Mouse (Mus musculus): ENCODE data around the gene Bcat1. TPM values are rescaled to one million over a fixed set of nuclear protein-coding genes. Genes with fewer than 3 reads are reported as not detected.

Gene Bcat1
- total and polyA plus RNA-seq, 3 experiments = 0.37 to 1.0 (median 0.86) TPM

- no peak for TF ChIP-seq EP300 (IDR thresholded peaks at IDR 0.05; ENCODE audit: insufficient read depth, low read depth, low read length)
- TF ChIP-seq POLR2A (IDR thresholded peaks at IDR 0.05; ENCODE audit: insufficient read depth, low read depth, low read length) = no peak
- TF ChIP-seq CTCF (IDR thresholded peaks at IDR 0.05) = no peak
- no peaks in the 10 kb centered on the region for H3K79me2 ChIP-seq (replicated peaks; ENCODE audit: control insufficient read depth, insufficient read depth, low read length)
- DNase-seq = no peak
- no peaks in the 10 kb centered on the region for H3K36me3 ChIP-seq (ENCODE audit: control insufficient read depth, insufficient read depth, low read length)
- H3K4me1 ChIP-seq (ENCODE audit: control insufficient read depth, insufficient read depth, low read length) = no peaks in the 10 kb centered on the region
- no peak overlapping the region for H3K27ac ChIP-seq
- intact Hi-C loops (cut with DNase I) = no loop called here
- H3K4me3 ChIP-seq = no peak overlapping the region
- WGBS = 75% methylated on average over 13 of the region's 13 CpGs
- peaks cover 5% of the 10 kb centered on the region for H3K27me3 ChIP-seq (ENCODE audit: control insufficient read depth, insufficient read depth, low read length)
- no peak overlapping the region for H3K9ac ChIP-seq (ENCODE audit: low read depth, low read length)
These were observed 29.6 kb downstream of the Bcat1 start for GRCm38 (mm10) chr6:145046266-145046890.

- no peak for DNase-seq
- H3K4me3 ChIP-seq = no peak overlapping the region
- no peak overlapping the region for H3K27ac ChIP-seq
- TF ChIP-seq CTCF (IDR thresholded peaks at IDR 0.05) (no peak), EP300 (IDR thresholded peaks at IDR 0.05; ENCODE audit: insufficient read depth, low read depth, low read length) (no peak), POLR2A (IDR thresholded peaks at IDR 0.05; ENCODE audit: insufficient read depth, low read depth, low read length) (no peak)
- intact Hi-C loops (cut with DNase I) = no loop called here
- no peak overlapping the region for H3K9ac ChIP-seq (ENCODE audit: low read depth, low read length)
- H3K4me1 ChIP-seq (ENCODE audit: control insufficient read depth, insufficient read depth, low read length) = no peaks in the 10 kb centered on the region
- no peaks in the 10 kb centered on the region for H3K79me2 ChIP-seq (replicated peaks; ENCODE audit: control insufficient read depth, insufficient read depth, low read length)
- peaks cover 5% of the 10 kb centered on the region for H3K27me3 ChIP-seq (ENCODE audit: control insufficient read depth, insufficient read depth, low read length)
- H3K36me3 ChIP-seq (ENCODE audit: control insufficient read depth, insufficient read depth, low read length) = no peaks in the 10 kb centered on the region
- WGBS = 87% methylated on average over 20 of the region's 20 CpGs
These were observed 30.9 kb downstream of the Bcat1 start for GRCm38 (mm10) chr6:145044916-145045574.

GRCm38 (mm10) chr6:145040732-145041131 is 35.3 kb downstream of the Bcat1 start:
- H3K27ac ChIP-seq = no peak overlapping the region
- DNase-seq = no peak
- H3K27me3 ChIP-seq (ENCODE audit: control insufficient read depth, insufficient read depth, low read length) = no peaks in the 10 kb centered on the region
- no peak overlapping the region for H3K9ac ChIP-seq (ENCODE audit: low read depth, low read length)
- H3K4me1 ChIP-seq (ENCODE audit: control insufficient read depth, insufficient read depth, low read length) = no peaks in the 10 kb centered on the region
- 26% methylated on average over 7 of the region's 7 CpGs for WGBS
- no peak for TF ChIP-seq POLR2A (IDR thresholded peaks at IDR 0.05; ENCODE audit: insufficient read depth, low read depth, low read length)
- no peak for TF ChIP-seq CTCF (IDR thresholded peaks at IDR 0.05)
- no peak for TF ChIP-seq EP300 (IDR thresholded peaks at IDR 0.05; ENCODE audit: insufficient read depth, low read depth, low read length)
- intact Hi-C loops (cut with DNase I) = no loop called here
- H3K79me2 ChIP-seq (replicated peaks; ENCODE audit: control insufficient read depth, insufficient read depth, low read length) = no peaks in the 10 kb centered on the region
- H3K36me3 ChIP-seq (ENCODE audit: control insufficient read depth, insufficient read depth, low read length) = no peaks in the 10 kb centered on the region
- H3K4me3 ChIP-seq = no peak overlapping the region

GRCm38 (mm10) chr6:145037626-145038025 is 38.4 kb downstream of the Bcat1 start:
- Histone ChIP-seq H3K9ac (ENCODE audit: low read depth, low read length) (no peak overlapping the region), H3K36me3 (ENCODE audit: control insufficient read depth, insufficient read depth, low read length) (no peaks in the 10 kb centered on the region), H3K4me3 (no peak overlapping the region), H3K79me2 (replicated peaks; ENCODE audit: control insufficient read depth, insufficient read depth, low read length) (no peaks in the 10 kb centered on the region), H3K27ac (no peak overlapping the region), H3K27me3 (ENCODE audit: control insufficient read depth, insufficient read depth, low read length) (no peaks in the 10 kb centered on the region), H3K4me1 (ENCODE audit: control insufficient read depth, insufficient read depth, low read length) (no peaks in the 10 kb centered on the region)
- TF ChIP-seq POLR2A (IDR thresholded peaks at IDR 0.05; ENCODE audit: insufficient read depth, low read depth, low read length) (no peak), EP300 (IDR thresholded peaks at IDR 0.05; ENCODE audit: insufficient read depth, low read depth, low read length) (no peak), CTCF (IDR thresholded peaks at IDR 0.05) (no peak)
- DNase-seq = no peak
- 60% methylated on average over 1 of the region's 1 CpGs for WGBS
- intact Hi-C loops (cut with DNase I) = no loop called here

- no peaks in the 10 kb centered on the region for H3K4me1 ChIP-seq (ENCODE audit: control insufficient read depth, insufficient read depth, low read length)
- H3K27ac ChIP-seq = no peak overlapping the region
- H3K27me3 ChIP-seq (ENCODE audit: control insufficient read depth, insufficient read depth, low read length) = no peaks in the 10 kb centered on the region
- intact Hi-C loops (cut with DNase I) = no loop called here
- no peaks in the 10 kb centered on the region for H3K36me3 ChIP-seq (ENCODE audit: control insufficient read depth, insufficient read depth, low read length)
- TF ChIP-seq EP300 (IDR thresholded peaks at IDR 0.05; ENCODE audit: insufficient read depth, low read depth, low read length) (no peak), POLR2A (IDR thresholded peaks at IDR 0.05; ENCODE audit: insufficient read depth, low read depth, low read length) (no peak), CTCF (IDR thresholded peaks at IDR 0.05) (no peak)
- DNase-seq = no peak
- H3K9ac ChIP-seq (ENCODE audit: low read depth, low read length) = no peak overlapping the region
- no peaks in the 10 kb centered on the region for H3K79me2 ChIP-seq (replicated peaks; ENCODE audit: control insufficient read depth, insufficient read depth, low read length)
- H3K4me3 ChIP-seq = no peak overlapping the region
- WGBS = 82% methylated on average over 9 of the region's 9 CpGs
These were observed 40.6 kb downstream of the Bcat1 start for GRCm38 (mm10) chr6:145035412-145035811.

GRCm38 (mm10) chr6:145030587-145030986 is 45.4 kb downstream of the Bcat1 start:
- no peak overlapping the region for H3K4me3 ChIP-seq
- intact Hi-C loops (cut with DNase I) = no loop called here
- no peaks in the 10 kb centered on the region for H3K4me1 ChIP-seq (ENCODE audit: control insufficient read depth, insufficient read depth, low read length)
- H3K79me2 ChIP-seq (replicated peaks; ENCODE audit: control insufficient read depth, insufficient read depth, low read length) = no peaks in the 10 kb centered on the region
- H3K9ac ChIP-seq (ENCODE audit: low read depth, low read length) = no peak overlapping the region
- TF ChIP-seq POLR2A (IDR thresholded peaks at IDR 0.05; ENCODE audit: insufficient read depth, low read depth, low read length) (no peak), CTCF (IDR thresholded peaks at IDR 0.05) (no peak), EP300 (IDR thresholded peaks at IDR 0.05; ENCODE audit: insufficient read depth, low read depth, low read length) (no peak)
- no peak overlapping the region for H3K27ac ChIP-seq
- no peak for DNase-seq
- no peaks in the 10 kb centered on the region for H3K36me3 ChIP-seq (ENCODE audit: control insufficient read depth, insufficient read depth, low read length)
- no peaks in the 10 kb centered on the region for H3K27me3 ChIP-seq (ENCODE audit: control insufficient read depth, insufficient read depth, low read length)
- 72% methylated on average over 9 of the region's 9 CpGs for WGBS
